Mouse (Mus musculus): ENCODE measurements around the gene Spock1. TPM values are rescaled to one million over a fixed set of nuclear protein-coding genes. Genes with fewer than 3 reads are reported as not detected.
A peak's percentile ranks its signal among the peaks of the same experiment; 100 is the strongest.

Gene Spock1
- total RNA-seq, 2 experiments from 2014 or later, result 269 to 303 TPM

GRCm38 (mm10) chr13:57811253-57811652 is 96.9 kb downstream of the Spock1 start:
- no peak for DNase-seq (ENCODE audit: low spot score in 2 of 2)
- intact Hi-C loops (cut with DNase I), result no loop called here

- intact Hi-C loops (cut with DNase I), result no loop called here
- DNase-seq (ENCODE audit: low spot score in 2 of 2), result no peak
Measured at GRCm38 (mm10) chr13:57810816-57811215, 97.3 kb downstream of the Spock1 start.

- intact Hi-C loops (cut with DNase I), result no loop called here
- no peak for DNase-seq (ENCODE audit: low spot score in 2 of 2)
Measured at GRCm38 (mm10) chr13:57810083-57810482, 98.0 kb downstream of the Spock1 start.

- no peak for DNase-seq (ENCODE audit: low spot score in 2 of 2)
- intact Hi-C loops (cut with DNase I), result no loop called here
Measured at GRCm38 (mm10) chr13:57809603-57810002, 98.5 kb downstream of the Spock1 start.

- intact Hi-C loops (cut with DNase I), result no loop called here
Measured at GRCm38 (mm10) chr13:57806816-57807215, 101.3 kb downstream of the Spock1 start.

GRCm38 (mm10) chr13:57806301-57806700 is 101.8 kb downstream of the Spock1 start:
- no peak for DNase-seq (ENCODE audit: low spot score in 2 of 2)
- intact Hi-C loops (cut with DNase I), result no loop called here

More at GRCm38 (mm10) chr13:57806816-57807215, 101.3 kb downstream of the Spock1 start:
- DNase-seq (ENCODE audit: low spot score in 2 of 2), result no peak

- intact Hi-C loops (cut with DNase I), result no loop called here
- DNase-seq (ENCODE audit: low spot score in 2 of 2), result no peak
Measured at GRCm38 (mm10) chr13:57798633-57799032, 109.5 kb downstream of the Spock1 start.

GRCm38 (mm10) chr13:57796951-57797692 is 111.0 kb downstream of the Spock1 start:
- no peak for DNase-seq (ENCODE audit: low spot score in 2 of 2)
- intact Hi-C loops (cut with DNase I), result no loop called here

GRCm38 (mm10) chr13:57793643-57794240 is 114.4 kb downstream of the Spock1 start:
- intact Hi-C loops (cut with DNase I), result no loop called here
- DNase-seq (ENCODE audit: low spot score in 2 of 2), result no peak

- no peak for DNase-seq (ENCODE audit: low spot score in 2 of 2)
- intact Hi-C loops (cut with DNase I), result no loop called here
Measured at GRCm38 (mm10) chr13:57789796-57790195, 118.3 kb downstream of the Spock1 start.

- intact Hi-C loops (cut with DNase I), result no loop called here
- DNase-seq (ENCODE audit: low spot score in 2 of 2), result no peak
Measured at GRCm38 (mm10) chr13:57788299-57788698, 119.8 kb downstream of the Spock1 start.

- intact Hi-C loops (cut with DNase I), result no loop called here
- no peak for DNase-seq (ENCODE audit: low spot score in 2 of 2)
Measured at GRCm38 (mm10) chr13:57786278-57786677, 121.9 kb downstream of the Spock1 start.

- DNase-seq (ENCODE audit: low spot score in 2 of 2), result peak; percentile 51 to 63
Measured at GRCm38 (mm10) chr13:57782975-57783374, 125.2 kb downstream of the Spock1 start.

GRCm38 (mm10) chr13:57782107-57782561 is 126.0 kb downstream of the Spock1 start:
- intact Hi-C loops (cut with DNase I), result loop anchor here (5.0 kb wide), 1 partner anchor 125 kb away; the partner anchor contains the start of gene Spock1
- no peak for DNase-seq (ENCODE audit: low spot score in 2 of 2)

More at GRCm38 (mm10) chr13:57782975-57783374, 125.2 kb downstream of the Spock1 start:
- intact Hi-C loops (cut with DNase I), result loop anchor here (5.0 kb wide), 1 partner anchor 124 kb away; the partner anchor contains the start of gene Spock1

GRCm38 (mm10) chr13:57779146-57779545 is 129.0 kb downstream of the Spock1 start:
- intact Hi-C loops (cut with DNase I), result loop anchor here (10.0 kb wide), 1 partner anchor 494 kb away; no protein-coding TSS in a partner anchor

GRCm38 (mm10) chr13:57778524-57778923 is 129.6 kb downstream of the Spock1 start:
- no peak for DNase-seq (ENCODE audit: low spot score in 2 of 2)
- intact Hi-C loops (cut with DNase I), result loop anchor here (10.0 kb wide), 1 partner anchor 494 kb away; no protein-coding TSS in a partner anchor

More at GRCm38 (mm10) chr13:57779146-57779545, 129.0 kb downstream of the Spock1 start:
- peak; percentile 35 to 52 for DNase-seq (ENCODE audit: low spot score in 2 of 2)

GRCm38 (mm10) chr13:57771998-57772397 is 136.1 kb downstream of the Spock1 start:
- intact Hi-C loops (cut with DNase I), result loop anchor here (10.0 kb wide), 1 partner anchor 487 kb away; no protein-coding TSS in a partner anchor
- DNase-seq (ENCODE audit: low spot score in 2 of 2), result no peak

- intact Hi-C loops (cut with DNase I), result no loop called here
- no peak for DNase-seq (ENCODE audit: low spot score in 2 of 2)
Measured at GRCm38 (mm10) chr13:57766721-57767120, 141.4 kb downstream of the Spock1 start.

- peak; percentile 41 to 65 for DNase-seq (ENCODE audit: low spot score in 2 of 2)
- intact Hi-C loops (cut with DNase I), result no loop called here
Measured at GRCm38 (mm10) chr13:57761122-57761521, 147.0 kb downstream of the Spock1 start.

- DNase-seq (ENCODE audit: low spot score in 2 of 2), result no peak
- intact Hi-C loops (cut with DNase I), result no loop called here
Measured at GRCm38 (mm10) chr13:57760618-57761017, 147.5 kb downstream of the Spock1 start.
